Mouse (Mus musculus) olfactory bulb, adult 2 months (tissue): Measurements from ENCODE around the gene Eya2. TPM values are rescaled to one million over a fixed set of nuclear protein-coding genes. Genes with fewer than 3 reads are reported as not detected.

Experiments
- H3K27ac ChIP-seq: fragments of 200-500 bp; 2 replicates; pipeline ENCODE4 v1.5.1; 2012; ENCODE audit warnings: low read depth, low read length; ENCODE audit not compliant: insufficient read depth
- H3K4me1 ChIP-seq: fragments of 200-500 bp; 2 replicates; pipeline ENCODE4 v1.6.1; 2012; ENCODE audit warnings: low read length; ENCODE audit not compliant: control insufficient read depth, insufficient read depth
- H3K4me3 ChIP-seq: fragments of 200-500 bp; 2 replicates; pipeline ENCODE4 v1.5.1; 2012; ENCODE audit warnings: mild to moderate bottlenecking, low read depth, low read length, moderate library complexity; ENCODE audit not compliant: insufficient read depth
- CTCF ChIP-seq: fragments of 200-500 bp; IDR thresholded peaks from 2 replicates; pipeline ENCODE4 v1.5.1; 2012; ENCODE audit warnings: low read depth, mild to moderate bottlenecking, low read length, moderate library complexity; ENCODE audit not compliant: insufficient read depth
- POLR2A ChIP-seq: fragments of 200-500 bp; IDR thresholded peaks from 2 replicates; pipeline ENCODE4 v1.6.1; 2012; ENCODE audit warnings: mild to moderate bottlenecking, low read depth, low read length, moderate library complexity; ENCODE audit not compliant: insufficient read depth
- WGBS: fragments of 180-500 bp; shearing (Covaris S2); methylation state at CpG from one replicate; pipeline ENCODE4 v1.1.7; 2018; 5-methylcytosine and 5-hydroxymethylcytosine counted together
- polyA plus RNA-seq: library from polyadenylated mRNA; stranded (reverse); fragments of >200 nt; gene quantifications from 2 replicates; pipeline ENCODE4 v1.2.4, GENCODE M21; 2012; ENCODE audit warnings: low replicate concordance; ENCODE audit not compliant: missing spikeins, insufficient read depth, insufficient read length

Eya2 gene
- polyA plus RNA-seq, 1 experiment = not detected

DNA sequence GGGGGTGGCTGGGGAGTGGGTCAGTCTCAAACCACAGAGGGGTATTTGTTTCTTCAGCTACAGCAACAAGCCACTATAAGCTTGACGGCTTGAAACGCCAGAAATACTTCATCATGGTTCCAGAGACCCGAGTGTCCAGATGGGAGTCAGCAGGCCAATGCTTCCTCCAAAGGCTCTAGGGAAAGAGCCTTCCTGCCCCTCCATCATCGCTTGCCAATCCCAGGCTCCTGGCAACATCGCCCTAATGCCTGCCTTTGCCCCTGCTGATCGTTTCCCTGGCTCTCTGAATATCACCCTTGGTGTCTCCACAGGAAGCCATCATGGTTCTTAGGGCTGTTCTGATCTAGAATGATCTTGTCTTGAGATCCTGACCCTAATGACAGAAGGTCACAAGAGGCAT, 33.0 kb upstream of the Eya2 start:
- H3K4me3 ChIP-seq = no peak overlapping the region
- no peak overlapping the region for H3K27ac ChIP-seq
- WGBS = 77% methylated on average over 6 of the region's 6 CpGs
- TF ChIP-seq CTCF (no peak), POLR2A (no peak)
- H3K4me1 ChIP-seq = peaks cover 8% of the 10 kb centered on the region

DNA sequence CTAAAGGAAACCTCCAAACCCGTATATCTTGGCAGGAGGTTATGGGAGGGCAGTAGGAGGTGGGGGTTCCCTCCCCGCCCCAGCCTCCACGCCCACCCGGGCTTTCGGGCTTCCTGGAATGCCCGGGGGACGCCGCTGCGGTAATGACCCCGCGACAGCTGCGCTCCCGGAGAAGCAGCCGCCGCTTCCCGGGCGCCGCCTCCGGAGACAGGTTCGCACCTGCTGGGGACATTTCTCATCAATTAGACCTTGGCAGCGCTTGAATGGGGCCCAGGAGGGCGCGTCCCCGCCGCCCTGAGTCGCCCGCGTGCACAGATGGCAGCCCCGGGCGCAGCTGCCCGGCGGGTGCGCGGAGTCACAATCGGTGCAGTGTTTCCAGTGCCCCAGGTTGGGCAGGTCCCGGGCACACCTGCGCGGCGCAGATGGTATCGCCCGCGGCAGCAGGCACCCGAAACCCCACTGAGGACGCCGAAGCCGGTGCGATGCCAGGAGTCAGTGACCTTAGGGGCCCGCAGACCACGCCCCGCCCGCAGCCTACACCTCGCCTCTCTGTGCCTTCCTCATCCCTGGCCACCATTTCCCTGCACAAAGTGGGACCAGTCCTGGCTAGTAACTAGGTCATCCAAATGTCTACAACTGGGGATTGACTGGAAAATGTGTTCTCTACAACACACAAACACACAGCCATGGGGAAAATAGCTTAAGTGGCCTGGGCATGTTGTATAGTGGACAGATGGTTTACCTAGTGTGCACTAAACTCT, 31.4 kb upstream of the Eya2 start:
- Histone ChIP-seq H3K4me1 (peaks cover 8% of the 10 kb centered on the region), H3K27ac (no peak overlapping the region), H3K4me3 (peak overlapping the region; percentile 28)
- TF ChIP-seq POLR2A (no peak), CTCF (no peak)
- 4% methylated on average over 52 of the region's 52 CpGs for WGBS

DNA sequence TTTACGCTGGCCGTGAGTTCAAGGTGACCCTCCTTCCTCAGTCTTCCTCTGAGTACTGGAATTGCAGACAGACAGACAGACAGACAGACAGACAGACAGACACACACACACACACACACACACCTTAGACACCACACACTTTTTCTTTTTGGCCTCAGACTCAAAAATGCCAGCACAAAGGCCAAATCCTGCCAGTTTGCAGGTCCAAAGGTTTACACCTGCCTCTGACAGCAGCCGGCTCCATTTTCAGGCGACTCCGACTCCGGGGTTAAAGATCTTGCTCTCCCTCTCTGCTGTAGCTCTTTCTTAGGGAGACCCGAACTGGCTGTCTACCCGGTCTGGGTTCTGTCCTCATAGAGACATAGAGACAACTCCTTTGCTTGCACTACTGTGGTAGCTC, 30.7 kb upstream of the Eya2 start:
- Histone ChIP-seq H3K4me1 (peaks cover 8% of the 10 kb centered on the region), H3K27ac (no peak overlapping the region), H3K4me3 (no peak overlapping the region)
- TF ChIP-seq POLR2A (no peak), CTCF (no peak)
- WGBS = 86% methylated on average over 8 of the region's 8 CpGs

DNA sequence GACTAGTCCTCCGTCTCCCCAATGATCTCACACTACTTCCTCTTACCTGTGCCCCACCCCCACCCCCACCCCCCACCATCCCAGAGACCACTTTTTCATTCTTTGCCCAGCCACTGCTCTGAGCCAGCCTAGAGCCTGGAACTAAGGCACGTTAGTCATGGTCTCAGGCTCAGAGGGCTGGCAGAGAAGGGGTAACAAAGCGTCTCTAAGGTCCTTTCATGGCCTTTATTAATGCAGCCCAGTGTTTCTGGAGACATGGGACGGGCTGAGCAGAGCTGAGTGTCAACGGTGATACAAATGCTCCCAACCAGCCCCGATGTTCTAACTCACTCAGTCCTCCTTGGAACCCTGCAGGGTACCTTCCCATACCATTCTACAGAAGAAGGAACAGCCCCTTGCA, 30.2 kb upstream of the Eya2 start:
- WGBS = 64% methylated on average over 6 of the region's 6 CpGs
- H3K4me1 ChIP-seq = peaks cover 8% of the 10 kb centered on the region
- TF ChIP-seq POLR2A (no peak), CTCF (no peak)
- H3K27ac ChIP-seq = no peak overlapping the region
- no peak overlapping the region for H3K4me3 ChIP-seq

DNA sequence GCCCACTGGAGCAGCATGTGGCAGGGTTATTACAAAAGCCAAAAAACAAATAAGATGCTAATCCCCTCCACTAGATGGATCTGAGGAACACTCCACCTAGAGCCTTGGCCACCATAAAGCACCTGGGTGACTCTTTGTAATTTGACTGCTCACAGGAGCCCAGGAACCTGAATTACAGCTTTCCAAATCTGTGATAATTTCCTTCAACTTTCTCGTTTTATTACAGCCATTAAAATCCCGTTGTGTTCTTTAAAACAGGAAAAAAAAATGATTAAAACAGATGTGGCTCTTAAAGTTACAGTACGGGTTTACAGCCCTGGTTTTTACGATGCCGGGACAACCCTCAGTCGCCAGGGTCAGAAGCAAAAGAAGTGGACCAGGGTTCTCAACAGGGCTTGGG, 27.9 kb upstream of the Eya2 start:
- Histone ChIP-seq H3K4me3 (no peak overlapping the region), H3K27ac (no peak overlapping the region), H3K4me1 (peaks cover 8% of the 10 kb centered on the region)
- 75% methylated on average over 6 of the region's 6 CpGs for WGBS
- TF ChIP-seq POLR2A = no peak
- TF ChIP-seq CTCF = no peak

DNA sequence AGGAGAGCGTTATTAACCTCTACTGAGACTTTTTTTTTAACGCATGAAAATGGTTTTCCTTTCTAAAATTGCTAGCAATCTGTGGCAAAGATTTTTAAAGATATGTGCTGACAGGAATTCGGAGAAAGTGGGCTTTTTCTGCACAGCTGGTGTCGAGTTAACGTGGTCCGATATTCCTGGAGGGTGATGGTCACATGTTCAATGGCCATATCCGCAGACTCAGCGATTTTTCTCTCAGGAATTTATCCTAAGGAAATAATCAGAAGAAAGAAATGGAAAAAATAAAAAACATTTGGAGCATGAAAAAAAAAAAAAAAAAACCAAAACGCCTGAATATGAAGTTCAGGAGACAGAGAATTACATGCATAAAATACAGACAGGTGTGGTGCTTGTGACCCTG, 27.0 kb upstream of the Eya2 start:
- Histone ChIP-seq H3K4me3 (no peak overlapping the region), H3K4me1 (peaks cover 8% of the 10 kb centered on the region), H3K27ac (no peak overlapping the region)
- WGBS = 78% methylated on average over 9 of the region's 9 CpGs
- TF ChIP-seq POLR2A (no peak), CTCF (no peak)

DNA sequence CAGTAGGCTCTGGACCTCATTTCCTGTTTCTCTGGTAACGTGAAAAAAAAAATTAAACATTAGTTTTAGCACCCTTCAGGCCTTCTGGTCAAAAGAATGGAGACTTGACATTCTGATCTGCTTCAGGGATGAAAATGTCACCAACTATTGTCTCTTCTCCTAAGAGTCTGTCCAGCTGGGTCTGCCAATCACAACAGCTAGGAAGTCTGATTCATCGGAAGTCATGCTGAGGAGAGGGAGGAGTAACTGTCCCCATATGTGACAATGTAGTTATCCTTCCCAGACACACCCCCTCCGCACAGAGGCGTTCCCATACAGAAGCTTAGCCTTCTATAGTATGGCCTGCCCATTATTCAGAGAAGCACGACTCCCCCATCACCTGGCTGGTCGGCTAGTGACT, 25.9 kb upstream of the Eya2 start:
- WGBS = 53% methylated on average over 6 of the region's 6 CpGs
- no peak overlapping the region for H3K4me3 ChIP-seq
- TF ChIP-seq CTCF (no peak), POLR2A (no peak)
- H3K27ac ChIP-seq = no peak overlapping the region
- no peaks in the 10 kb centered on the region for H3K4me1 ChIP-seq

DNA sequence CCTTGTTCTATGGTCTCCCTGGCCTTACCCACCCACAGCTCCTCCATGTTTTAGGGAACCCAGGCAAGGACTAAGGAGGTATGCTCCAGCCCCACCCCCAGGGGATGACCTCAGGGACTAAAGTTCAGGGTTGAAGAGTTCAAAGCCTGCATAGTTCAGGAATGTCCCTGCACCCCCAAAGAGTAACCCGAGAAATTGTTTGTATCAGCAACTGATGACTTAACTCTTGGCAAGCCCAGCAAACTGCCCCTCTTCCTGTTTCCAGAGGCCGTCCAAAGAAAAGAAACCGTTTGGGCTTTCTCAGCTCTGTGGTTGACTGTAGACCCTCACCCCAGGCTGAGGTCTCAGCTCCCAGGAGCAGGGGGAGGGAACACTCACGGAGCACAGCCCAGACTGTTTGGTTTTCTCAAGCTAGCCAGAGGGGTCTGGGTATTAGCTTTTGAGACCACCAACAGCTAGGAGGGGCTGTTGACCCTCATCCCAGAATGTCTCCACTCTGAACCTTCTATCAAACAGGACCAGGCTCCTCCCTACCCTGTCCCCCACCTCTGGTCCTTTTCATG, 23.5 kb upstream of the Eya2 start:
- H3K27ac ChIP-seq = no peak overlapping the region

DNA sequence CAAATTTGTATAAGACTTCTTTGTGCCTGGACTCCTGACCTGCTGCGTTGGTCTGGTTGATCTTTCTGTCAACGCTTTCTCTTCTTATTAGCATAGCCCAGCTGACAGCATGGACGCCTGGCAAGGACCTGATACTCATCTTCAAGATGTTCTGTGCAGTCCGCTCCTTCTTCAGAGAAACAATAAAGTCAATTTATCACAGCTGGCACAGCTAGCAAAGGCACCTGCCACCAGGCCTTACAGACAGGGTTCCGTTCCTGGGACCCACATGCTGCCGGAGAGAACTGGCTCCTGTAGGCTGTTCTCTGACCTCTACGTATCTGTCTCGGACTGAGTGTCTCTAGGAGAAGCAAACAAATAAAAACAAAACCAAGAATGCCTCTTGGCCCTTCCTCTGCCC, 11.8 kb upstream of the Eya2 start:
- 83% methylated on average over 8 of the region's 8 CpGs for WGBS
- TF ChIP-seq POLR2A = no peak
- TF ChIP-seq CTCF = no peak

More for the DNA sequence above, 23.5 kb upstream of the Eya2 start:
- Histone ChIP-seq H3K4me3 (no peak overlapping the region), H3K4me1 (no peaks in the 10 kb centered on the region)
- 73% methylated on average over 4 of the region's 4 CpGs for WGBS
- no peak for TF ChIP-seq POLR2A
- no peak for TF ChIP-seq CTCF

DNA sequence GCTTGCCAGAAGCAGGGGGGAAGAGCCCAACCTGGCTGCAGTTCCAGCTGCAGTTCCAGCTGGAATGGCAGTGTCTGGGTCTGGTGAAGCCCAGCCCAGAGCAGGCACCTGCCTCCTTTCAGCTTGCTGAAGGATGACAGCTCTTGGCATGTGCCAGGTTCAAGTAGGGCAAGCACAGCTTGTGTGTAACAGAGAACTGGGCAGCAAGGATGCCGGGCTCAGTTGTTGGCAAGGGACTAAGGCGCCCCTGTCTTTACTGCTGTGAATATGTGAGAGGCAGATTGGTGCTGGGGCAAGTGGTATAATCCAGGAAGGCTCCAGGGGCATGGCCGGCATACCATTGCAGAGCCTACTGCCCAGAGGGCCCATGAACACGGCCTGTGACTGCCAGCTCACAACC, 11.3 kb upstream of the Eya2 start:
- Histone ChIP-seq H3K27ac (no peak overlapping the region), H3K4me1 (no peaks in the 10 kb centered on the region), H3K4me3 (no peak overlapping the region)
- no peak for TF ChIP-seq POLR2A
- no peak for TF ChIP-seq CTCF
- 68% methylated on average over 4 of the region's 4 CpGs for WGBS

More for the DNA sequence above, 11.8 kb upstream of the Eya2 start:
- H3K4me3 ChIP-seq = no peak overlapping the region
- no peaks in the 10 kb centered on the region for H3K4me1 ChIP-seq
- no peak overlapping the region for H3K27ac ChIP-seq
